Mouse (Mus musculus): Measurements from ENCODE around the gene Slc30a1.

DNA sequence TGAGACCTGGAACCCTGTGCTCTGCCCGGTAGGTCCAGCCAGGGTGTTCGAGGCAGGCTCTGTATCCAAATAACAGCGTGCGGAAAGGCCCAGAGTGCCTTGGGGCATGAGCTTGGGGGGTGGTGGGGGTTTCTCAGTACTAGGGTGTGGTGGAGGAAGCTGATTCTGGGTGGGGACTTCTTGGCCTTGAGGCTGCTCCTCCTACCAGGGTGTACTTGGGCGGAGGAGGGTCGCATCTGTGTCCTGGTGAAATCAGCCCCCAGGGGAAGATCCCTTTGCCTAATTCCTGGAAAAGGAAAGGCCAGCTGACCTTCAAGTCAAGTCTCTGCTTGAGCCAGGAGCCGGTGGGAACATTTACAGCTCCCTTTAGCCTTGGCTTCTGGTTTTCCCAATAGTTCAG is 39.7 kb downstream of the Slc30a1 start:
- no peak for TF ChIP-seq EP300 (optimal IDR thresholded peaks at IDR 0.05)
- no peak for TF ChIP-seq CTCF (IDR thresholded peaks at IDR 0.05; ENCODE audit: low read depth)
